Mouse (Mus musculus): ENCODE data around the gene Nxph4. TPM values are rescaled to one million over a fixed set of nuclear protein-coding genes. Genes with fewer than 3 reads are reported as not detected.
A peak's percentile ranks its signal among the peaks of the same experiment; 100 is the strongest.

The Nxph4 gene
- total RNA-seq, 2 experiments from 2014 or later = 5.4 to 5.5 TPM

GRCm38 (mm10) chr10:127513501-127514091 lies 20.8 kb downstream of the Nxph4 start:
- intact Hi-C loops (cut with DNase I) = no loop called here
- no peak for DNase-seq (ENCODE audit: extremely low spot score in 1 of 2, low spot score in 2 of 2)
- Histone ChIP-seq H3K4me3 (no peak overlapping the region), H3K27ac (no peak overlapping the region)
- TF ChIP-seq CTCF (IDR thresholded peaks at IDR 0.05) = no peak

GRCm38 (mm10) chr10:127512813-127513212 lies 21.5 kb downstream of the Nxph4 start:
- TF ChIP-seq CTCF (IDR thresholded peaks at IDR 0.05) = no peak; the same call in none of the 2 replicates
- Histone ChIP-seq H3K27ac (peak overlapping the region; percentile 60), H3K4me3 (peak overlapping the region; percentile 34)
- peak; percentile 93 to 97 for DNase-seq (ENCODE audit: extremely low spot score in 1 of 2, low spot score in 2 of 2)
- intact Hi-C loops (cut with DNase I) = loop anchor here (1.0 kb wide), 1 partner anchor 23 kb away; no protein-coding TSS in a partner anchor

GRCm38 (mm10) chr10:127512307-127512666 lies 22.1 kb downstream of the Nxph4 start:
- intact Hi-C loops (cut with DNase I) = loop anchor here (1.0 kb wide), 1 partner anchor 24 kb away; no protein-coding TSS in a partner anchor
- no peak for DNase-seq (ENCODE audit: extremely low spot score in 1 of 2, low spot score in 2 of 2)
- Histone ChIP-seq H3K27ac (peak overlapping the region; percentile 92), H3K4me3 (peak overlapping the region; percentile 53)
- TF ChIP-seq CTCF (IDR thresholded peaks at IDR 0.05) = no peak

DNA sequence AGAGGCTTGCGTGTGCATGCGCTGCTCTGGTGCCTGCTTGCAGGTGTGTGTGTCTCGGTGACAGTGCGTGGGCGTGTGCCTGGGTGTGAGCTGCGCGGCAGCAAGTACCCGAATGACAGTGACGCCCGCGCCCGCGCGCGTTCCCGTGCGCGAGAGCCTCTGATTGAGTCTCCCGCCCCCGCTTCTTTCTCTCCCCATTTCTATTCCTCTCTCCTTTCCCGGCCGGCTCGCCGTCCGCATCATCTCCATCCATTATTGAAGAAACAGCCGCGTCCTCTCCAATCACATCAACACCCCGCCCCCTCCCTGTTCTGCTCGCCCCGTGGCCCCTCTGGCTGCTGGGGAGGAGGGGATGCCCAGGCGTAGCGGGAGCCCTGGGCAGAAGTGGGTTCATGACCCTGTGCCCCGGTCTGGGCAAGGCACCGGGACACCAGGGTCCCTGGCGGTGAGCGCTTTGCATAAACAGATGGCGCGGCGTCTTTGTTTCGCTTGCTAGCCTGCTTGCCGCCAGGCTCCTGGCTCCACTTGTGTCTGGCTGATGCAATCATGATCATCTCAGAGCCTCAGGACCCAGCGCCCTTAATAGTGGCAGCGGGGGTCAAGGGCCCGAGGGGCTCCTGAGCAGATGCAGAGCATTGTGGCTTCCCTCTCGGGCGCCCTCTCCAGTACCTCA lies 22.6 kb downstream of the Nxph4 start:
- Histone ChIP-seq H3K27ac (peak overlapping the region; percentile 92), H3K4me3 (peak overlapping the region; percentile 53)
- DNase-seq (ENCODE audit: extremely low spot score in 1 of 2, low spot score in 2 of 2) = peak; percentile 84 to 93
- intact Hi-C loops (cut with DNase I) = loop anchor here (1.0 kb wide), 1 partner anchor 25 kb away; no protein-coding TSS in a partner anchor
- peak; percentile 14 for TF ChIP-seq CTCF (IDR thresholded peaks at IDR 0.05)

DNA sequence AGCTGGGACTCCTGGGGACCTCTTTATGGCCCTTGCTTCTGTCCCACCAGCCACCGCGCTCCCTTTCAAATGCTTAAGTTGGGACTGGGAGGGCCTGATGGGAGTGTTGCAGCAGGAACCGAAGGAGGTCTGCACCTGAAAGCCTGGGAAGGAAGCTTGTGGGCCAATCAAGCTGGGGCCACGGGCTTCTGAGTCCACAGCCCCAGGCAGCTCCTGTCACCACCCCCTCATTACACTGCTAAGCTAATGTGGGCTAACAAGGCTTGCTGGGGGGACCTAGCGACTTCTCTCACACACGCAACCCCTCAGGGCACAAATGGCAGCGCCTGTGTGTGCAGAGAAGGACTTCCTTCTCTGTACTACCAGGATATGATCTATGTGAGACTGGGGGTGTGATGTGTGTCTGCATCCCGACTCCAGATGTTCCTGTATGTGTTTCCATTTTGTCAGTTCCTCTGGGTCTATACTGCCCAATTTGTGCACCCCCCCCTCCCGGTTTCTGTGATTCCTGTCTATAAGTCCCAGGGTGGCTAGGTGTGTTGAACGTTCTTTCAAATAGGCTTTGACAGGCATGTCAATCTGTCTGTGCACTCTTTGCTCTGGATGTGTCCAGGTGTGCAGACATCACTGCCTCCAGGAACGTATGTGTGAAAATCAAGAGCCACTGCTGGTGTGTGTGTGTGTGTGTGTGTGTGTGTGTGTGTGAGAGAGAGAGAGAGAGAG lies 23.3 kb downstream of the Nxph4 start:
- no peak for DNase-seq (ENCODE audit: extremely low spot score in 1 of 2, low spot score in 2 of 2)
- TF ChIP-seq CTCF (IDR thresholded peaks at IDR 0.05) = no peak
- H3K27ac ChIP-seq = peak overlapping the region; percentile 57; the same call in 1 of the 2 replicates
- no peak overlapping the region for H3K4me3 ChIP-seq
- intact Hi-C loops (cut with DNase I) = no loop called here

GRCm38 (mm10) chr10:127509837-127510701 lies 24.3 kb downstream of the Nxph4 start:
- no peak for TF ChIP-seq CTCF (IDR thresholded peaks at IDR 0.05)
- Histone ChIP-seq H3K27ac (no peak overlapping the region; the same call in 1 of the 2 replicates), H3K4me3 (no peak overlapping the region)
- DNase-seq (ENCODE audit: extremely low spot score in 1 of 2, low spot score in 2 of 2) = no peak
- intact Hi-C loops (cut with DNase I) = no loop called here

DNA sequence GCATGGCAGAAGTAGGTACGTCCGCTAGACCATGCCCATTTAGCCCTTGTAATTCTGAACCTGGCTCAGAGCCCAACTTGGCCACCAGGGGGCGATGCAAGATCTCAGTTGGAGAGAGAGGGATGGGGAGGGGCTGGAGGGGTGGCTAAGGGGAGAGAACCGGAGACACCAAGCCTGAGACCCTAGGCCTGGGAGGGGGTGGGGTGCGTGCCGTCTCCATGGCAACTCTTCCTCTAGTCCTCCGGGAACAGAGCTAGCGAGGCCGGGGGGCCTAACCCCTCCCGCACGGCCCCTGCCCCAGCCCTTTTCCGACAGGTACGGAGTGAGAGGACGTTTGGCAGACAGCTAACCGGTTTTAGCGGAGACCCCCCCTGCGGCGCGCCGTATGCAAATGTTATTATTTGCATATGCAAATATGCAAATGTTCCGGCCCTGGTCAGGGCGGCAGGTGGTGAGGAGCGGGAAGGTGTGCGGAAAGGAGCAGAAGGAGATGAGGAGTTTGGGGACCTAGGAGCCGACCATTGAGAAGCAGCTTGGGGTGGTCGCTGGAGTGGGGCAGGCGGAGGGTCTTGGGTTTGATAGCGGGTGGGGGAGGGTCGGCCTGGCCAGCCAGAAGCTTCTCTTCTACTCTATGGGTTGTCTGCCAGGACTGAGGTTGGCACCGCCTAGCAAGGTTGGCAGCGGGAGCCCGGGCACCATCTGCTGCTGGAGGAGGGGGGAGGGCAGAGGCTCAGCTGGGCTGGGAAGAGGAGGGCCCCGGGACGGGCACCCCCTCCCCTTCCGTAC lies 25.1 kb downstream of the Nxph4 start:
- peak; percentile 83 for DNase-seq (ENCODE audit: extremely low spot score in 1 of 2, low spot score in 2 of 2)
- H3K4me3 ChIP-seq = peak overlapping the region; percentile 45
- TF ChIP-seq CTCF (IDR thresholded peaks at IDR 0.05) = peak; percentile 74
- H3K27ac ChIP-seq = peak overlapping the region; percentile 61
- intact Hi-C loops (cut with DNase I) = no loop called here

GRCm38 (mm10) chr10:127508239-127508638 lies 26.1 kb downstream of the Nxph4 start:
- intact Hi-C loops (cut with DNase I) = no loop called here
- H3K4me3 ChIP-seq = no peak overlapping the region
- peak; percentile 65 for TF ChIP-seq CTCF (IDR thresholded peaks at IDR 0.05)
- DNase-seq (ENCODE audit: extremely low spot score in 1 of 2, low spot score in 2 of 2) = peak; percentile 67 to 76
- no peak overlapping the region for H3K27ac ChIP-seq

DNA sequence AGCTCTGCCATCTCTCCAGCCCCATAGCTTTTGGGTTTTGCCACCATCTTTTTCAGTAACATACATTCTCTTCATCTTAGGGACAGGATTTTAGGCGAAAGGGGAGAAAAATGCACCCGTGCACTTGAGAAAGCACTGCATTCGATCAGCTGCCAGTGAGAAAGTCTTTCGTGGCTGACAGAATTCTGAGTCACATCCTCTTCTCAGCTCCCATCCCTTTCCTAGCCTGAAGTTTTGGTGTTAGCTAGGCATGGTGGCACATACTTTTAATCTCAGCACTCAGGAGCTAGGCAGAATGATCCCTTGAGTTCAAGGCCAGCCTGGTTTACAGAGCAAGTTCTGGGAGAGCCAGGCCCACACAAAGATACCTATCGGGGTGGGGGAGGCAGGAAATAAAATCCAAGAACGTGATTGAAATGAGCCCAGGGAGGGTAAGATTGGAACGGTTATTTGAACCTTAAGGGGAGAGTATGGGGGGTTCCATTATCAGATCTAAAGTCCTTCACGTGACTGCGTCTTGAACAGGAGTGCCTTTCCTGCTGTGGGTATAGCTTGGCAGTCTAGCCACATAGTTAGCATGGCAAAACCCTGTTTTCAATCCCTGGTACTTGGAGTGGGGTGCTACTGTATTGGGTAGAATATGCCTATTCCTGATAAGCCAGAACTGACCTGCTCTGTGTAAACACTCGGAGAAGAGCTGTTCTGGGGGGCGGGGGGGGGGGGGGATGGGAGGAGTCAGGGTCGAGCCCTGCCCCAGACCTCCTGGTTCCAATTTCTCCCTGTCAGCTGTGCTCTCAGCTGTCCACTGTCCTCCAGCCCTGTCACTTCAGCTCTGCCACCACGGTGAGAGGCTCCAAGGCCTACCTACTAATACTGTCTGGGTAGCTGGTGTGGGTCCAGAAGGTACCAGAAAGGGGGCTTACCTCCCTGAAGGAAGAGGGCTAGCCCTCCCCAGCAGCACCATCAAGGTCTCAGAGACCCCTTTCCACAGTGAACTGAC lies 33.2 kb downstream of the Nxph4 start, which contains the start of gene Stac3:
TSS of gene Stac3 (plus strand) at position 793 of the 1,000 bp plus-strand sequence.
- TF ChIP-seq CTCF (IDR thresholded peaks at IDR 0.05) = no peak
- no peak for DNase-seq (ENCODE audit: extremely low spot score in 1 of 2, low spot score in 2 of 2)
- no peak within 1 kb of the TSS for H3K27ac ChIP-seq
- intact Hi-C loops (cut with DNase I) = no loop called here
- no peak within 1 kb of the TSS for H3K4me3 ChIP-seq

Data from left cerebral cortex, adult 2 months (tissue).